Mouse (Mus musculus) lung, adult 2 months (tissue): ENCODE measurements around the gene A2ml1.

Experiments
- CTCF ChIP-seq: fragments of 200-500 bp; IDR thresholded peaks from 2 replicates; pipeline ENCODE4 v1.5.1; 2011; ENCODE audit warnings: mild to moderate bottlenecking, low read length, control low read depth; ENCODE audit not compliant: insufficient read depth
- POLR2A ChIP-seq: fragments of 200-500 bp; IDR thresholded peaks from 2 replicates; pipeline ENCODE4 v1.6.1; 2011; ENCODE audit warnings: low read depth, mild to moderate bottlenecking, control low read depth, low read length, borderline replicate concordance; ENCODE audit errors: extremely low read depth

DNA sequence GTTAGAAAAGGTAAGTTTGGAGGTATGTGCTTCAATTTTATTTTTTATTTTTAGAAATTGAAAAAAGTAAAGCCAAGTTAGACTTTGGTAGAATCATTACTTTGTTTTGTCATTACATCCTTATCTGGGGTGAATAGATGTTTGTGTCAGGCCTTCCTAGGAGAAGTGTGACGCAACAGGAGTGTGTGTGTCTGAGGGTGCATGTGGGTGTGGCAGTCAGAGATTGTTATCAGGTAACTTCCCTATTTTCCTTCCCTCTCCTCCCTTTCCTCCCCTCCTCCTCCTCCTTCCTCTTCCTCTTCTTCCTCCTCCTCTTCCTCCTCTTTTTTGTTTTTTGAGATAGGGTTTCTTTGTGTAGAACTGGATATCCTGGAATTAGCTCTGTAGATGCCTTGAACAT lies 54.3 kb downstream of the A2ml1 start:
- no peak for TF ChIP-seq POLR2A
- no peak for TF ChIP-seq CTCF
